Mouse (Mus musculus): ENCODE data around the gene Enox2.
"Not testable (repeated sequence)": the region's sequence is repeated elsewhere in the genome, so short reads cannot be mapped to it uniquely, and the experiment has no call there.

Enox2 gene

GRCm38 (mm10) chrX:49287700-49288563, at the start of gene Enox2:
Gene Enox2, minus strand, starts transcription at chrX:49288259.
- peak; percentile 84 to 88 for DNase-seq (ENCODE audit: low spot score in 2 of 2)

DNA sequence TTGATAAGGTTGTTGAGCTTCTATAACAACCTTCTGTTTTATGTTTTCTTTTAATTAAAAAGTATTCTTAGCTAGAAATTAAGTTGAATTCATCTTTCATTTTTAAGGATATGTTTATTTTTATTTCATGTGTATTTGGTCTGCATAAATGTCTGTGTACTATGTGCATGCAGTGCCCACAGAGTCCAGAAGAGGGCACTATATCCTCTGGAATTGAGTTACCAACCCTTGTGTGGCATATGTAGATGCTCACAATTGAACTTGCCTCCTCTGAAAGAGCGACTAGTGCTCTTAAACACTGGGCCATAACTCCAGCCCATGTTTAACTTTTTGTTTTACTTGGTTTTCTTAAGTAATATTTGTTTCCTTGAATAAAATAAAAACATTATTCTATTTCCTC, 21.4 kb upstream of the Enox2 start:
- DNase-seq (ENCODE audit: low spot score in 2 of 2): no peak

- DNase-seq (ENCODE audit: low spot score in 2 of 2): no peak
Measured at GRCm38 (mm10) chrX:49306659-49307058, 18.6 kb upstream of the Enox2 start.

DNA sequence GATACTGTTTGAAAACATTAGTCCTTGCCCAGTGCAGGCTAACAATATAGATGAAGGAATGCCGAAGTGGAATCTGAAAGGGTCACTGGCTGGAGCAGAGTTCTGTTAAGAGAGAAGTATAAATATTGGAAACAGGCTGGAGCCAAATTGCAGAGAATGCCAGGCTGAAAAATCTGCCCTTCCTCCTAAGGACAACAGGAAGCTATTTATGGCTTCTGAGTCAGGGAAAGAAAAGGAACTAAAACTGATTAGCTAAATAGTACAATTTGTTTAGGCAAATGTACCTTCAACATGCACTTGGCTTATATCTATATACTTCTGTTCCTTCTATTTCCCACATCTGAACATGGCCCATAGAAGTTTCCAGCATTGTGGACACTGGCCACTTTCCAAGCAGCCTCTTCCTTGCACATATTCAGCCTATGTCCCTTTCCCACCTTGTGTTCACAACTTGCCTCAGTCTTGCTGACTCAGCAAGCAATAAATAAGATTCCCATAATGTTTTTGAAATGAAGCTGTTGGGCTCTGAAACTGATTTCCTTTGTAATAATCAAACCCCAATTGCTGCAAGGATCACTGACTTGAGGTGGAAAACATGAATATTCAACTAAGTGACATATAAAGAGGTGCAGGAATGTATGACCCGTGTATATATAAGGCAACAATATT, 8.0 kb downstream of the Enox2 start:
- DNase-seq (ENCODE audit: low spot score in 2 of 2): no peak

- DNase-seq (ENCODE audit: low spot score in 2 of 2): peak; percentile 10 to 19
Measured at GRCm38 (mm10) chrX:49273487-49274042, 14.5 kb downstream of the Enox2 start.

DNA sequence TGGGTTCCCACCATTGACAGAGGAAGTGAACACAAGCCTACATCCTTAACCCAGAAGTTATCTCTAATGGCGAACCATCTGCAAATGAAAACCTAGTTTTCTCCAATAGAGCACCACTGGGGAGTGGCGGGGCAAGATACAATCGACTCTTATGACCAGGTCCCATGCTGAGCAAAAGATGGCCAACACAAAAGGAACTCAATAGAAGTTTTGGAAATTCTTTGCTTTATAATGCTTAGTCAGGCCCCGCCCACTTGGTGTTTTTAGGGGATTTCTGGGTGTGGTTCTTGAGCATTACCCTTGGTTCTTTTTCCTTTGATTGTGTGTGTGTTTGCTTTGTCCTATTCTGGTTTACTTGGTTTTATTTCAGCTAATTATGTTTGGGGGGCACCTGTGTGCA, 37.2 kb downstream of the Enox2 start:
- no peak for DNase-seq (ENCODE audit: low spot score in 2 of 2)

DNA sequence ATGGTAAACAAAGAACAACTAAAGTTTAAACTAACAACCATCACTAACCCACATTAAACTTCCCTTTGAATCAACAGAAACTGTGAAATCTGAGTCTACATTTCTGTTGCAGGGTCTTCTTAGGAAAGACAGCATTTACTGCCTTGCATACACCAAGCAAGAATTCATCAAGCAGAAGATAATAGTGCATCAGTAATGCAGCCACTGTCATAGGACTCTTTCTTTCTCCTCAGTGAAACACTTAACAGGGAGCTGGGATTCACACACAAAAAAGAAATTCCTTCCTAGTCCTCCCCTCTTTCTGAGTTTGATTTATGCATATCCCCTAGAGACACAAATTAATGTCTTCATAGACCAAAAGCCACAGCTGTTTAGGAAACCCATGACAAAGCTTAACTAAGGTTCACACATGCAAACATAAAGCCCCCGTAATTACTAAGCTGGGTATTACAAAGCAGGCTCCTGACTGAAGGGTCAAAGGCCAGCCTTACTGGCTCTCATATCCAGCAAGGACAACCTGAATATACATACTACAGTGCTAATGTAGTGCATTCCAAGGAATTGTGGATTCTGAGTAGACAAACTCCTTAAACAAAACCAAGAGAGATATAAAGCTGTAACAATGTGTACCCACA, 62.1 kb downstream of the Enox2 start:
- DNase-seq (ENCODE audit: low spot score in 2 of 2): no peak

DNA sequence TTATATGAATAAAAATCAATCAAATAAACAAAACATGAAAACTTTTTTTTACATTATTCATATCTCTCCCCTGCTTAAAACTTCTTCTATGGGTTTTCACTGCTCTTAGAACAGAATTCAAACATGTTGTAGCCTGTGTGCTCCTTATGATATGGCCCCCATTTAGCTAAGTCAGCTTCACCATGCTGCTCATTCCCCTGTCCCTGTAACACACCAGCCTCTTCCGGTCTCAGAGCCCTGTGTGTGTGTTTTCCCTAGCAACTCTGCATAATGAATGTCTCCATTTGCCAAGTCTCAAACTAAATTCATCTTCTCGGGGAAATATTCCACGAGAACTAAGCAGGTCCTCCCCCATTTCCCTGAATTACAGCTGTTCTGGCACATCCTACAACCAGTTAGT, 71.6 kb downstream of the Enox2 start:
- no peak for DNase-seq (ENCODE audit: low spot score in 2 of 2)

- DNase-seq (ENCODE audit: low spot score in 2 of 2): no peak
Measured at GRCm38 (mm10) chrX:49196386-49196785, 91.7 kb downstream of the Enox2 start.

GRCm38 (mm10) chrX:49181136-49181535, 106.9 kb downstream of the Enox2 start:
- DNase-seq (ENCODE audit: low spot score in 2 of 2): no peak

- DNase-seq (ENCODE audit: low spot score in 2 of 2): no peak
Measured at GRCm38 (mm10) chrX:49178670-49179069, 109.4 kb downstream of the Enox2 start.

DNA sequence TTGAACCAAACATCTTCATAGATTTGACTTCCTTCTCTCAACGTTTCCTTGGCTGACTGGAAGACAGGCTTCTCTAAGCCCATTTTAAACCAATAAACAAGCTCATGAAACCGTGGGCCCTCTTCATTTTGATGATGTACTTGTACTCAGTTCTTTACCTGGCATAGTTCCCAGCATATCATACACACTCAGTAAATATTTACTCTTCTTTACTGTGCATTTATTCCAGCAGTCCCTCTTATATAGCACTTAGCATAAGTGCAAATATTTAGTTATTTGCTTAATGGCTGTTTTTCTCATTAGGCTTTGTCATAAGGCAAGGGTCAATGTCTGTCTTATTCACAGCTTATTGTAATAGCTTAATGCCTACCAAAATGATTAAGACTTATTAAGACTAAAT, 133.8 kb downstream of the Enox2 start:
- DNase-seq (ENCODE audit: low spot score in 2 of 2): no peak

- DNase-seq (ENCODE audit: low spot score in 2 of 2): peak in 1 of 2 experiments; percentile 1
Measured at GRCm38 (mm10) chrX:49124774-49125429, 163.2 kb downstream of the Enox2 start.

GRCm38 (mm10) chrX:49116465-49116864, 171.6 kb downstream of the Enox2 start:
- no peak for DNase-seq (ENCODE audit: low spot score in 2 of 2)

DNA sequence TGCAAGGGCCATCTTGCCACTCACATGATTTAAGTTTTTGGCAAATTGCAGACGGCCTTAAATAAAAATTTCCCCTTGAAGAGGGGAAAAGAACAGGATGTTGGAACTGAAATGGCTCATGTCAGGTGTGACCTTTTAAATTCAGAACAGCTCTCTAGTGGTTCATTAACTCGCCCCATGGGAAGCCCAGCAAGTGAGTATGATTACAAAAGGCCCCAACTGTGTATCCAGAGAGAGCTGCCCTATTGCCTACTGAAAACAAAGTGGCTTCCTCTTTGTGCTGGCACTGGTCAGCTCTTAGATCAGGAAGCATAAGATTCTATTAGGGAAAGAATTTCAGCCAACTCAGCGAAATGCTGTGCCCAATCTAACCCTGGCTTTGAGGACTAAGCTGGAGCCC, 175.6 kb downstream of the Enox2 start:
- no peak for DNase-seq (ENCODE audit: low spot score in 2 of 2)

DNA sequence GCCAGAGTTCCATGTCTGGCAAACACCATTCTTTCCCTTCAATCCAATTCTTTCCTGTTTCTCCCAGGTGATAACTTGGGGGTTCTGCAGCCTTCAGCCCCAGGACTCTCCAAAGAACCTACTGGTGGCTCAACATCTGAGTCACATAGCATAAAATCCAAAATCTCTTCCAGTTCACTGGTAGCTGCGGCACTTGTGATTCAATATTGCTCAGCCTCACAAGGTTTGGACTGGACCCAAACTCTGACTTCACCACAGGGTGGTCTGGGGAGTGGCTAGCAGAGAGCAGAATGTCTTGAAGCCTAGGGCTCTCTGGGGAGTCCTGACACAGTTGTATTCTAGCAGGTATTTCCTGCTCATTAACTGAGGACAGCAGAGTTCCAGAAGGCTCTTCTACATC, 187.5 kb downstream of the Enox2 start:
- DNase-seq (ENCODE audit: low spot score in 2 of 2): not testable (repeated sequence)

DNA sequence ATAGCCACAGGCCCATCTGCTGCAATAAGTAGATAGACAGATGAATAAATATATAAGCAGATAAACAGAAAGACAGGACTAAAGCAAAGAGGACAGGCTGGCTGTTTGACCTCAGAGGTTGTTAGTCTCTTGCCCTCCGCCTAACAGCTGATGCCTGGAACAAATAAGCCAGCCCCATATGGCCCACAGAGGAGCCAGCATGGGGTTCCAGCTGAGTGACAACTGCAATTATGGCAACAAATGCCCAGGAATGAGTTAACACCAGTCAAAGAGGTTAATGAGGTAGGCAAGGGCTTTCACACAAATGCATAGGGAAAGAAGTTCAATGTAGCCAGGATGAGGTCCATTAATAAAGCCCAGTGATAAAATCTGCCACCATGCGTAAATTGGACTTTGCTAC, 191.8 kb downstream of the Enox2 start:
- DNase-seq (ENCODE audit: low spot score in 2 of 2): no peak

GRCm38 (mm10) chrX:49075055-49075454, 213.0 kb downstream of the Enox2 start:
- DNase-seq (ENCODE audit: low spot score in 2 of 2): no peak

DNA sequence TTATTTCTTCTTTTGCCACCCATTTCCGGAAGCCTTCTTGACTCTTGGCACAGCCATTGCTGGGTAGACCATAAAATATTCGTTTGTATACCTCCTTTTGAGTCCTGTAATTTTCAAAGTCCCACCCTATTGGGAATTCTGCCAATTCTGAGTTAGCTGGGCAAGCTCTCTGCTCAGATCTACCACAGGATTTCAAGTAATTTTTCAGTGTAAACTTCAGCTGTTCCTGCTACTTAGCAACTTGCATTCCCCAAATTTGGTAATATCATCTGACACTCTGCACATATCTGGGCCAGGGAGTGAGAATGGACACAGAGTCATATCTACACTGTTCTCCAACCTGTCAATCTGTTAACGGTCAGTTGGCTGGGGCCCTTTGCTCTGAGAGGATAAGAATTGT, 214.5 kb downstream of the Enox2 start:
- DNase-seq (ENCODE audit: low spot score in 2 of 2): no peak

- DNase-seq (ENCODE audit: low spot score in 2 of 2): no peak
Measured at GRCm38 (mm10) chrX:49045118-49045517, 242.9 kb downstream of the Enox2 start.

DNA sequence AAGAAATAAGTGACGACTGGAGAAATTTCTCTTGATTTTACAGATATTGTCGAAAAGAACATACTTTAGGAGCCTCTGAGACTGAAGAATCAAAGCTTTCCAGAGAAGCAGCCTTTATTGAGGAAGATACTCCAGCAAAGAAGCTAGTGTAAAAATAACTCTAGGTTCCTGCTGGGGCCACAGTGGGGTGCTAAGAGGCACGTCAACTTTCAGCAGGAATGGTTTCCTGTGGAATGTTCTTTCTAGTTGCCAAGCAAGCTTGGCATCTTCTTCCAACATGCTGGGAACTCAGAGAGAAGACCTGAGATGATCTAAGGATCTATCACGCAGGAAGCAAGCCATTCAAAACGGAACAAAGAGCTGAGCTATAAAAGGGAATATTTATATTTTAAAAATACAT, 278.3 kb downstream of the Enox2 start:
- peak in 1 of 2 experiments; percentile 1 for DNase-seq (ENCODE audit: low spot score in 2 of 2)

DNA sequence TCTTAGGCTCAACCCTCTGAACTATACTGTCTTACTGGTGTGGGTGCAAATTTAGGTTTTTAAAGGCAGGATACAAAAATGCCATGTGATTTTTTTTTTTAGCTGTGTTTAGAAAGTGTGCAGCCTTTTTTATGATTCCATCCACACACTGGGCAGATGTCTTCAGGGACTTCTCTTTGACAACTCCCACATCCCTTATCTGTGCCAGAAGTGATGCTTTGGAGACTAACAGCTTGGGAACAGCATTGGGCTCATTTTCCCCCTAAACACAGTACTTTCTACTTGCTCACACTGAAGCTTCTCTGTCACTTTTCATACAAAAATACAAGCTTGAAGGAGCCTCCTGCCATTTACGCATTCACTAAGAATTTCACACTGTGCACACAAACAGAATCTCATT, 282.4 kb downstream of the Enox2 start:
- peak in 1 of 2 experiments; percentile 37 for DNase-seq (ENCODE audit: low spot score in 2 of 2)

Measured in frontal cortex, postnatal 36 days (tissue).